Mouse (Mus musculus) kidney, adult 2 months (tissue): ENCODE measurements around the gene Ryr3. TPM values are rescaled to one million over a fixed set of nuclear protein-coding genes. Genes with fewer than 3 reads are reported as not detected.

ENCODE experiments used
- DNase-seq: peaks from one replicate; pipeline ENCODE4 v3.0.0; 2021
- H3K27ac ChIP-seq: fragments of 200-500 bp; 2 replicates; pipeline ENCODE4 v1.5.1; 2012; ENCODE audit warnings: low read depth, low read length, control low read depth, inconsistent platforms; ENCODE audit not compliant: insufficient read depth
- H3K27me3 ChIP-seq: fragments of 200-500 bp; replicated peaks from 2 replicates; pipeline ENCODE4 v1.6.1; 2012; ENCODE audit warnings: mild to moderate bottlenecking, moderate library complexity, low read length, inconsistent platforms; ENCODE audit not compliant: control insufficient read depth, insufficient read depth
- H3K36me3 ChIP-seq: fragments of 200-500 bp; 2 replicates; pipeline ENCODE4 v1.6.1; 2012; ENCODE audit warnings: mild to moderate bottlenecking, moderate library complexity, low read length, inconsistent platforms; ENCODE audit not compliant: control insufficient read depth, insufficient read depth
- H3K4me1 ChIP-seq: fragments of 200-500 bp; 2 replicates; pipeline ENCODE4 v1.6.1; 2011; ENCODE audit warnings: low read length; ENCODE audit not compliant: control insufficient read depth, insufficient read depth
- H3K4me3 ChIP-seq: fragments of 200-500 bp; 2 replicates; pipeline ENCODE4 v1.5.1; 2011; ENCODE audit warnings: mild to moderate bottlenecking, low read depth, low read length, control low read depth; ENCODE audit not compliant: insufficient read depth
- CTCF ChIP-seq: fragments of 200-500 bp; conservative IDR thresholded peaks from 2 replicates; pipeline ENCODE4 v1.5.1; 2011; ENCODE audit warnings: low read depth, mild to moderate bottlenecking, control low read depth, low read length, moderate library complexity, mixed read lengths; ENCODE audit not compliant: insufficient read depth, insufficient read length
- POLR2A ChIP-seq: fragments of 200-500 bp; IDR thresholded peaks from one replicate; pipeline ENCODE4 v1.6.1; 2011; ENCODE audit warnings: low read depth, low read length, control low read depth
- WGBS: fragments of 180-500 bp; shearing (Covaris S2); methylation state at CpG from one replicate; pipeline ENCODE4 v1.1.7; 2018; 5-methylcytosine and 5-hydroxymethylcytosine counted together
- polyA plus RNA-seq: library from polyadenylated mRNA; depleted of rRNA; stranded (reverse); fragments of >200 nt; gene quantifications from 2 replicates; pipeline ENCODE4 v1.2.3, GENCODE M21; 2012

Ryr3 gene
- polyA plus RNA-seq, 1 experiment = 0.08 TPM

GRCm38 (mm10) chr2:112845583-112846512 lies 371.0 kb downstream of the Ryr3 start:
- Histone ChIP-seq H3K4me3 (no peak overlapping the region), H3K27ac (no peak overlapping the region), H3K27me3 (no peaks in the 10 kb centered on the region), H3K4me1 (no peaks in the 10 kb centered on the region), H3K36me3 (no peaks in the 10 kb centered on the region)
- TF ChIP-seq POLR2A = no peak
- TF ChIP-seq CTCF = no peak
- DNase-seq = no peak
- 36% methylated on average over 4 of the region's 4 CpGs for WGBS

- DNase-seq = no peak
- Histone ChIP-seq H3K27ac (no peak overlapping the region), H3K36me3 (no peaks in the 10 kb centered on the region), H3K4me3 (no peak overlapping the region), H3K4me1 (no peaks in the 10 kb centered on the region), H3K27me3 (no peaks in the 10 kb centered on the region)
- 17% methylated on average over 3 of the region's 3 CpGs for WGBS
- no peak for TF ChIP-seq CTCF
- no peak for TF ChIP-seq POLR2A
Observed at GRCm38 (mm10) chr2:112842877-112843276, 374.0 kb downstream of the Ryr3 start.

- no peak for DNase-seq
- Histone ChIP-seq H3K27me3 (no peaks in the 10 kb centered on the region), H3K4me3 (no peak overlapping the region), H3K36me3 (no peaks in the 10 kb centered on the region), H3K4me1 (no peaks in the 10 kb centered on the region), H3K27ac (no peak overlapping the region)
- TF ChIP-seq POLR2A = no peak
- no peak for TF ChIP-seq CTCF
- WGBS = 38% methylated on average over 4 of the region's 4 CpGs
Observed at GRCm38 (mm10) chr2:112831423-112832305, 385.2 kb downstream of the Ryr3 start.

- 24% methylated on average over 4 of the region's 4 CpGs for WGBS
- no peak for DNase-seq
- Histone ChIP-seq H3K27me3 (no peaks in the 10 kb centered on the region), H3K4me1 (no peaks in the 10 kb centered on the region), H3K27ac (no peak overlapping the region), H3K36me3 (no peaks in the 10 kb centered on the region), H3K4me3 (no peak overlapping the region)
- TF ChIP-seq CTCF = no peak
- TF ChIP-seq POLR2A = no peak
Observed at GRCm38 (mm10) chr2:112826571-112826970, 390.3 kb downstream of the Ryr3 start.

- no peaks in the 10 kb centered on the region for H3K27me3 ChIP-seq
- TF ChIP-seq POLR2A (no peak), CTCF (no peak; the same call in 1 of the 2 replicates)
- H3K4me3 ChIP-seq = no peak overlapping the region
- DNase-seq = no peak
- H3K36me3 ChIP-seq = no peaks in the 10 kb centered on the region
- no peak overlapping the region for H3K27ac ChIP-seq
- no peaks in the 10 kb centered on the region for H3K4me1 ChIP-seq
- 33% methylated on average over 3 of the region's 3 CpGs for WGBS
Observed at GRCm38 (mm10) chr2:112822721-112823120, 394.2 kb downstream of the Ryr3 start.

- no peak for DNase-seq
- no peak overlapping the region for H3K27ac ChIP-seq
- 49% methylated on average over 2 of the region's 2 CpGs for WGBS
- no peaks in the 10 kb centered on the region for H3K27me3 ChIP-seq
- TF ChIP-seq POLR2A (no peak), CTCF (no peak)
- no peaks in the 10 kb centered on the region for H3K36me3 ChIP-seq
- H3K4me1 ChIP-seq = no peaks in the 10 kb centered on the region
- H3K4me3 ChIP-seq = no peak overlapping the region
Observed at GRCm38 (mm10) chr2:112819059-112819458, 397.8 kb downstream of the Ryr3 start.

GRCm38 (mm10) chr2:112816976-112817375 lies 399.9 kb downstream of the Ryr3 start:
- Histone ChIP-seq H3K27me3 (no peaks in the 10 kb centered on the region), H3K4me1 (no peaks in the 10 kb centered on the region), H3K36me3 (no peaks in the 10 kb centered on the region), H3K27ac (no peak overlapping the region), H3K4me3 (no peak overlapping the region)
- 29% methylated on average over 3 of the region's 3 CpGs for WGBS
- DNase-seq = no peak
- TF ChIP-seq CTCF (no peak), POLR2A (no peak)
